Mouse (Mus musculus) embryo, embryonic 10 days (tissue): ENCODE results near the gene Il25.

Experiments used
- DNase-seq: peaks from one replicate; pipeline ENCODE4 v3.0.0-alpha.2; 2015; ENCODE audit warnings: low spot score

The Il25 gene

GRCm38 (mm10) chr14:54932645-54933150 is at the start of gene Il25:
Il25 (plus strand) TSS chr14:54932695.
- DNase-seq = no peak

GRCm38 (mm10) chr14:54883154-54884021 is 49.1 kb upstream of the Il25 start, which contains the start of the genes Bcl2l2 and Gm20521:
Bcl2l2 (plus strand) TSS chr14:54883377.
Gm20521 (plus strand) TSS chr14:54883441.
- DNase-seq = peak; percentile 82

- no peak for DNase-seq
Measured at GRCm38 (mm10) chr14:54884022-54884712, 48.3 kb upstream of the Il25 start.

GRCm38 (mm10) chr14:54885309-54885708 is 47.2 kb upstream of the Il25 start:
- DNase-seq = no peak

GRCm38 (mm10) chr14:54892200-54892599 is 40.3 kb upstream of the Il25 start, which contains the start of gene Pabpn1:
Pabpn1 (plus strand) TSS chr14:54892500.
- no peak for DNase-seq

- DNase-seq = peak; percentile 99
Measured at GRCm38 (mm10) chr14:54893651-54894181, 38.8 kb upstream of the Il25 start.

GRCm38 (mm10) chr14:54894296-54895151 is 38.0 kb upstream of the Il25 start:
- peak; percentile 62 for DNase-seq

GRCm38 (mm10) chr14:54897445-54897844 is 35.0 kb upstream of the Il25 start:
- DNase-seq = no peak

GRCm38 (mm10) chr14:54900383-54900782 is 32.1 kb upstream of the Il25 start:
- DNase-seq = peak; percentile 91

GRCm38 (mm10) chr14:54903641-54904040 is 28.9 kb upstream of the Il25 start:
- no peak for DNase-seq

- DNase-seq = no peak
Measured at GRCm38 (mm10) chr14:54908682-54909081, 23.8 kb upstream of the Il25 start.

GRCm38 (mm10) chr14:54912109-54912850 is 20.2 kb upstream of the Il25 start:
- DNase-seq = peak; percentile 44

GRCm38 (mm10) chr14:54912886-54913285 is 19.6 kb upstream of the Il25 start, which contains the start of gene Slc22a17:
Slc22a17 (minus strand) TSS chr14:54913132.
- peak; percentile 89 for DNase-seq

GRCm38 (mm10) chr14:54913343-54913742 is 19.2 kb upstream of the Il25 start:
- peak; percentile 20 for DNase-seq

- no peak for DNase-seq
Measured at GRCm38 (mm10) chr14:54920076-54920685, 12.3 kb upstream of the Il25 start.

GRCm38 (mm10) chr14:54924641-54925348 is 7.7 kb upstream of the Il25 start:
- peak; percentile 85 for DNase-seq

GRCm38 (mm10) chr14:54925349-54926342 is 6.8 kb upstream of the Il25 start, which contains the start of gene Efs:
Efs (minus strand) TSS chr14:54926126.
- DNase-seq = peak; percentile 75
